Mouse (Mus musculus): ENCODE measurements at regions not wholly inside any gene's neighbourhood (a gene's known extent, or its start where the extent isn't known, plus 50 kb on each side); places are given as distances from the start of the nearest gene placed in this dataset.
A peak's percentile ranks its signal among the peaks of the same experiment; 100 is the strongest.

GRCm38 (mm10) chr12:51501185-51501584, 92.0 kb upstream of the Coch start:
- DNase-seq = peak; percentile 39

DNA sequence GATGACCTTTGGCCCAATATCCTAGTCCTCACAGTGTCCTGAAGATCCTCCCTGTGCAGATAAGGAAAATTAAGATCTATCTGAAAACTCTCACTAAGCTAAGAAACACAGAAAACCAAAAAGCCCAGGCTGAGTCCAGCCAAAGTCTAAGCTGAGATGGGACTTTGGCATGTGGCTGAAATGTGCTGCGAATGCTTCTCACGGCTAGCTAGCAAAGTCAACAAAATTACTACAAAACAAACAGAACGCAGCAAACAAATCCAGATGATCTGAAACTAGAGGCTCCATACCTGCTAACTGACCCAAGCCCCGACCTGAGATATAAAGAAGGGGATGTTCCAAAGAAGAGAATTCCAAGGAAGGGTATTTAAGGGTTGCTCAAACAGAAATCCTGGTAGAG, 90.4 kb upstream of the Coch start:
- no peak for DNase-seq

GRCm38 (mm10) chr12:51503706-51504105, 89.4 kb upstream of the Coch start:
- DNase-seq = no peak

GRCm38 (mm10) chr12:51504581-51504980, 88.6 kb upstream of the Coch start:
- DNase-seq = no peak

- DNase-seq = no peak
Measured at GRCm38 (mm10) chr12:51510010-51510409, 83.1 kb upstream of the Coch start.

- DNase-seq = no peak
Measured at GRCm38 (mm10) chr12:51516726-51517125, 76.4 kb upstream of the Coch start.

DNA sequence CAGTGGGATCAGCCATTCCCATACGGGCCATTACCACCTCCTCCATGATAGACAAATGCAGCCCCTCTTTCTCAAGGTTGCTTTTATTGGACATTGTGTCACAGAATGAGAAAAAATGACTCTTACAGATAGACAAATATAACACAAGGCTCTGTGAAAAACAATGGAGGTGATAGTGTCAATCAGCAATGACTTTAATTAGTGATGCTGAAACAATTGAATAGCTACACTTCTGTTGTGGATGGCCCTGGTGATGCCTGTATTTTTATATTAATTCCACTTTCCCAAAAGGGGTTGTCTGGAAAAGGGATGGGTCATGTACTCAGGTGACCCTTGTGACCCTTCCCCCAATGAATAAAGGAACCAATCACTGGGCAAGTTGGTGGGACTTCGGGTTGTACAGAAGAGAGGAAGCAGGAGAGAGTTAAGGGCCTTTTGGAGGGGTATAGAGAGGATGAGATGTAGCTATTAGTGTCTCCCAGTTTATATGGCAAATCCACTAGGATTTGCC, 71.5 kb upstream of the Coch start:
- DNase-seq = no peak

DNA sequence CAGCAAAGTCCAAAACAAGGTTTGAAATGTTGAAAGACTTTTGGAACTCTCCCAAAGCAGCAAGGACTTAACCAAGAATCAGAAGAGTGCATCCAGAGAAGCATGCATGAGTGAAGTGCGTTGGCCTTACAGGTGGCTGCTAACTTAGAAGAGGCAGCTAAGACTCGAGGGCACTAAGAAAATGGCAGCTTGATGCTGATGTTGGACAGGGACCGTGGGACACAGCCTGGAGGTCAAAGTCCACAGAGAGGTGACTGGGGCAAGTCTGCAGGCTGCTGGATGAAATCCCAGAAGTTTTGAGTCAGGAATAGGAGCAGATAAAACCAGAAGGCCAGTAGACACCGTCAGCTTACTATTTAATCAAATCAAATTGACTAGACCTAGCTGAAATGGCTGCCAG, 69.3 kb upstream of the Coch start:
- no peak for DNase-seq

- peak; percentile 9 for DNase-seq
Measured at GRCm38 (mm10) chr12:51527854-51528253, 65.3 kb upstream of the Coch start.

DNA sequence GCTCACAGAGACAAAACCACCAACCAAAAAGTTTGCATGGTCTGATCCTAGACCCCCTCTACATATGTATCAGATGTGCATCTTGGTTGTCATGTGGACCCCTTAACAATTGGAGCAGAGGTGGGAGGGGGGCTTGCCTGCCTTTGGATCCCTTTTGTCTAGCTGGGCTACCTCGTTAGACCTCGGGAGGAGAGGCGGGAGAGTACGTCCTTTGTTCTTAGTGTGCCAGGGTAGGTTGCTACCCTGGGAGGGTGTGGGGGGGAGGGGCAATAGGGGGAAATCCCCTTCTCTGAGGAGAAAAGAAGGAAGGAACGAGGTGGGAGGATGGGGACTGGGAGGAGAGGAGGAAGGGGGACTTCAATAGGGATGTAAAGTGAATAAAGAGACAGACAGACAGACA, 58.5 kb upstream of the Coch start:
- DNase-seq = no peak

DNA sequence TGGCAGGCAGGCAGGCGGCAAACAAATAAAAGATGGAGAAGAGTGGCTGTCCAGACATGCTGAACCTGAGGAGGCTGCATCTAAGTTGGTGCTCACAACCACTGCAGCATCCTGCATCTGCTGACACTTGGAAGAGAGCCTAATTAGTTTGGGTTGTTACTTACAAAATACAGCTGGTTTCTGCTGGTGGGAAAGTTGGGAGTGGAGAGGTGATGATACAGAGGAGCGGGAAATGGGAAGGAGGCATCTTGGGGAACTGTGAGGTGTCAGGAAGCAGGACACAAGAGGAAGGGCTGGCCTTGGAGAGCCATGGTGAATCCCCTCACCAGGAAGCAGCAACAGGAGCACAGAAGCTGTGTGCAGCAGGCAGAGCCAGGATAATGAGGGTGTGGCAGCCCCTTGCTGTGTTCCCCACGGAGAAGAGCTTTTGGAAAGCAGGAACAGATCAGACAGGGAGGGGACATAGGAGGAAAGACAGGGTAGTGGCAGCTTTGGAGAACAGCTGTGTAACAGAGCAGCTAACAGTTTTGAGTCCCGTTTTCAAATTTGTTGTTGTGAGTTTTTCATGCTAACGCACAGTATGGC, 58.0 kb upstream of the Coch start:
- DNase-seq = no peak

All from right cerebral cortex, adult 18-20 months (tissue).